Comparison of ENCODE assay signal across 7 mouse cellular contexts in genomic region chr17:86150867-86151348, GRCm38 (mm10). TPM values are rescaled to one million over a fixed set of nuclear protein-coding genes. Genes with fewer than 3 reads are reported as not detected.
A peak's percentile ranks its signal among the peaks of the same experiment; 100 is the strongest.
DNase-seq lines count a peak whose midpoint lies in the region; ATAC-seq lines count a peak whose summit lies in the region.

No protein-coding gene starts in this region.

- H3K9ac ChIP-seq in hindbrain, embryonic 12.5 days = no peak overlapping the region
- H3K9ac ChIP-seq in lung, embryonic 15.5 days = no peak overlapping the region

- WGBS in hindbrain, embryonic 12.5 days = 15% methylated on average over 5 of the region's 5 CpGs
- WGBS in lung, embryonic 15.5 days = 6% methylated on average over 5 of the region's 5 CpGs

- H3K4me3 ChIP-seq in hindbrain, embryonic 12.5 days = no peak overlapping the region
- H3K4me3 ChIP-seq in lung, embryonic 15.5 days = no peak overlapping the region

- H3K4me1 ChIP-seq in hindbrain, embryonic 12.5 days = peaks cover under 1% of the 10 kb centered on the region; the same call in 1 of the 2 replicates
- H3K4me1 ChIP-seq in lung, embryonic 15.5 days = peaks cover 2% of the 10 kb centered on the region

- H3K36me3 ChIP-seq in hindbrain, embryonic 12.5 days = no peaks in the 10 kb centered on the region
- H3K36me3 ChIP-seq in lung, embryonic 15.5 days = no peaks in the 10 kb centered on the region

- ATAC-seq in hindbrain, embryonic 12.5 days (ENCODE audit: low FRiP score) = peak; percentile 97
- peak; percentile 95 for ATAC-seq in lung, embryonic 15.5 days (ENCODE audit: borderline replicate concordance, extremely low read depth, low FRiP score, low TSS enrichment)

- H3K27ac ChIP-seq in hindbrain, embryonic 12.5 days = no peak overlapping the region
- H3K27ac ChIP-seq in lung, embryonic 15.5 days = no peak overlapping the region

- peak; percentile 85 for DNase-seq in Muller cell, postnatal 12 days (ENCODE audit: inconsistent ontology term)
- peak; percentile 71 for DNase-seq in c-Kit-positive CD71-positive TER-119-positive erythroid progenitor cells, embryonic 14.5 days (ENCODE audit: low spot score)
- DNase-seq in frontal cortex, postnatal 10 days (ENCODE audit: low spot score in 2 of 2) = peak; percentile 56 to 62
- DNase-seq in layer of hippocampus, adult 9-10 months (ENCODE audit: low spot score) = peak; percentile 85
- peak; percentile 36 for DNase-seq in ovary, postnatal 36 days (ENCODE audit: low spot score)

- no peaks in the 10 kb centered on the region for H3K27me3 ChIP-seq in hindbrain, embryonic 12.5 days
- no peaks in the 10 kb centered on the region for H3K27me3 ChIP-seq in lung, embryonic 15.5 days

- H3K4me2 ChIP-seq in hindbrain, embryonic 12.5 days (replicated peaks) = no peak overlapping the region
- no peak overlapping the region for H3K4me2 ChIP-seq in lung, embryonic 15.5 days

- no peaks in the 10 kb centered on the region for H3K9me3 ChIP-seq in hindbrain, embryonic 12.5 days (replicated peaks)
- H3K9me3 ChIP-seq in lung, embryonic 15.5 days = no peaks in the 10 kb centered on the region

RNA-seq across cellular contexts. Expression of gene Srbd1, which starts 5.9 kb away (rescaled TPM):
- 22.6 and 24.1 TPM in 2 replicates for polyA plus RNA-seq in hindbrain, embryonic 12.5 days (2016; fragmentation: Nextera tagmentation; extraction: Ambion mirVana)
- polyA plus RNA-seq in lung, embryonic 15.5 days (2015; fragmentation: Nextera tagmentation; extraction: Ambion mirVana) = 15.2 and 16.8 TPM in 2 replicates

RNA-seq across cellular contexts. Expression of gene Prkce, which starts 16.7 kb away (rescaled TPM):
- 11.0 and 12.0 TPM in 2 replicates for polyA plus RNA-seq in hindbrain, embryonic 12.5 days (2016; fragmentation: Nextera tagmentation; extraction: Ambion mirVana)
- 6.6 and 6.7 TPM in 2 replicates for polyA plus RNA-seq in lung, embryonic 15.5 days (2015; fragmentation: Nextera tagmentation; extraction: Ambion mirVana)
